Mouse (Mus musculus) testis, postnatal 10 days (tissue): ENCODE data around the gene Hemk1.
"Not testable (repeated sequence)": the region's sequence is repeated elsewhere in the genome, so short reads cannot be mapped to it uniquely, and the experiment has no call there.

Experiments used
- DNase-seq: peaks from one replicate; pipeline ENCODE4 v3.0.0; 2021; ENCODE audit warnings: low spot score

Gene Hemk1

DNA sequence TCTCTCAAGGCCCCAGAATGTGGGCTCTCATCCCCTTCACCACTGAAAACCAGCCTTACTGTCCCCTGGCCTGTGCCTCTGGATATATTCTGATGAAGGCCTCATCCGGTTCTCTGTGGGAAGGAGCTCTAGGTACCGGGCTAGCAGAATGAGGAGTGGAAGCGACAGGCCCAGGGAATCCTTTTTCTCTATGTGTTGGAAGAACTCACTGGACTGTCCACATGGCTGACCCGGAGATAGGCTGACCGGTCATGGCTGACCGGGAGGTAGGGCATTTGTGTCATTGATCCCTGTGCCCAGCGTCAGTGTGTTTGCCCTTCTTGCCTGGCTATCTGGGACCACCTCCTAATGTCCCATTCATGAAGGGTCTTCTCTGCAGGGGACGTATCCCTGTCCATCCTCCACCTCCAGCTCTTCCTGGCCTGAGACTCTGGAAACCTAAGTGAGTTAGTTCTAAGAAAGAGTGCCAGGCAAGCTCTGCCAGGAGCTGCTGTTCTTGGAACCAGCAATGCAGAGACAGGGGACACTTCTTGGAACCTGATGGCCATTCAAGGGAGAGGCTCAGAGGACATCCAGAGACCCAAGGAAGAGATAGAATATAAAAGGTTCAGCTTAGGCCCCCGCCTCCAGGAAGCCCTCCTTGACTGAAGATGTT lies 29.7 kb downstream of the Hemk1 start:
- no peak for DNase-seq

DNA sequence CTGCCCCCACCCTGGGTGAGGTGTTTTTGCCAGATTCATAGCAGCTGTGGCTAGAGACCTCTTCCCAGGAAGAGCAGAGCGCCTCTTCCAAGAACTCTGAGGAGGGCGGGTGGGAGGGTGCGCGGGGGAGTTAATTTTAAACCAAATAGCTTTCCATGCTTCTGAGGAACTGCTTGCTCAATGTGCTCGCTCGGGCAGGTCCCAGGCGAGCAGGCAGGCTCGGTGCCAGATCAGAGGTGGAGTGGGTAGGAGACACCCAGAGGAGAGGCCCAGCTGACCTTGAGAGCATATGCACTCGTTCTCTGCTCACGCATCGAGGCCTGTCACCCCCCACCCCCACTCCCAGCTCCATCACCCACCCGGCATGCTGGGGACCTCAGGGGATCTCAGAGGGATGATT lies 30.3 kb downstream of the Hemk1 start:
- DNase-seq = peak; percentile 92

GRCm38 (mm10) chr9:107307099-107307872 lies 30.9 kb downstream of the Hemk1 start:
- peak; percentile 37 for DNase-seq

DNA sequence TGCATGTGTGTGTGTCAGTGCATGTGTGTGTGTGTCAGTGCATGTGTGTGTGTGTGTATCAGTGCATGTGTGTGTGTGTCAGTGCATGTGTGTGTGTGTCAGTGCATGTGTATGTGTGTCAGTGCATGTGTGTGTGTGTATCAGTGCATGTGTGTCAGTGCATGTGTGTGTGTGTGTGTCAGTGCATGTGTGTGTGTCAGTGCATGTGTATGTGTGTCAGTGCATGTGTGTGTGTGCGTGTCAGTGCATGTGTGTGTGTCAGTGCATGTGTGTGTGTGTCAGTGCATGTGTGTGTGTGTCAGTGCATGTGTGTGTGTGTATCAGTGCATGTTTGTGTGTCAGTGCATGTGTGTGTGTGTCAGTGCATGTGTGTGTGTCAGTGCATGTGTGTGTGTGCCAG lies 31.5 kb downstream of the Hemk1 start:
- not testable (repeated sequence) for DNase-seq

- peak; percentile 49 for DNase-seq
Observed at GRCm38 (mm10) chr9:107305601-107306542, 32.3 kb downstream of the Hemk1 start.

DNA sequence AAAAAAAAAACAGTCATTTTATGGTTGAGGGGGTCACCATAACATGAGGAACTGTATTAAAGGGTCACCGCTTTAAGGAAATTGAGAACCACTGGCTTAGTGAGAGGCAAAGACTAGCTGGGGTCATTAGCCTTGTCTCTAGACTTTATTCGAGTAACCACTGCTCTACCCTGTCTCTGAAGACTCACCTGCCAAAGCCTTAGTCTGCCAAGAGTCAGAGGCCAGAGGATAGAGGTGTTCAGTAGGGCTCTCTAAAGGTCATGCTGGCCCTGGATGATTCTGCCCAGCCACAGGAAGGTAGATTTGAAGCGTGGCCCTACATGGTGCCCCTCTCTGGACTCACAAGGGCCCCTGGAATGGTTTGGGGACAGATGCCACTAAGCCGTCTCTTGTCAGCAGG lies 33.1 kb downstream of the Hemk1 start:
- DNase-seq = no peak

DNA sequence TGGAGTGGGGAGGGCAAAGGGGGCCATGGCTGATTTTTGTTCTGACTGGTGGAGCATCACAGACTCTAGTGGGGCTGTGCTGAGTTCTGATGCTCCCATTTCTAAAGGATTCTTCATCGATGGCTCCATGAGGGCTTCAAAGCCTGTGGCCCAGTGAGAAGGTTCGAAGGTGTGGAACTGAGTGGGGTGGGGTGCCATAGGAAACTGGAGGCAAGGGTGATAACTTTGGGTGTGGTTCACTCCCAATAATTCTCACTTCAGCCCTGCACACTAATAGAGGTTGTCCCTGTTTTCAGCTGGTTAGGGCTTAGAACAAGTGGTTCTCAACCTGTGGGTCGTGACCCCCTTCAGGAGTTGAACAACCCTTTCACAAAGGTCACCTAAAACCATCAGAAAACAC lies 33.8 kb downstream of the Hemk1 start:
- no peak for DNase-seq

- no peak for DNase-seq
Observed at GRCm38 (mm10) chr9:107303900-107304299, 34.2 kb downstream of the Hemk1 start.

DNA sequence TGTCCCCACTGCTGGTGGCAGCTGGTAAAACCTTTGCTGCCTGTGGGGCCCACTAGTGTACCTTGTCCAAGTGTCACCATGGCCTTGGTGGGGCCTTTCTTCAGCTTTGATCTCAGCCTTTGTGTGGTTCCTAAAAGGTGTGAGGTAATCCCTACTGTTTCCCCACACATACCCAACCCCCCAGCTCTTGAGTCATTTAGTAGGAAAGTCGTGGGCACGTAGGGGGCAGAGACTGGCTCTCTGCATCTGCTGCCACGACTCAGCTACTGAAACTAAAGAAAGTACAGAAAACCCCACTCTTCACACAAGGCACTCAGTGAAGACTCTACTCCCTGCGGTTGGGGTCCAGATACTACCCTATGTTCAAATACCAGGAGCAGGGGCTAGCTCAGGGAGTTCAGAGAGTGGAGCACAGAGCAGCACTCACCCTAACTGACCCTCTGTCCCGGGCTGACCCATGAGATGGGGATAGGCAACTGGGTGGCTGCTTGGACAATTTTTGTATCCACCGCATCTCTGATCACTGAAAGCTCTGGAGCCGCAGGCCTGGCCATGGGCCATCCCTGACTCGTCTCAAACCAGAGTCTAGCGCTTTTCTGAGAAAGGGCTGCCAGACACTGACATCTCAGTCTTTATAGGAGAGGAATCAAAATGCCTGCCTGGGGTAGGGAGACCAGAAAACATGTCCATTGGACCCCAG lies 34.9 kb downstream of the Hemk1 start:
- no peak for DNase-seq

DNA sequence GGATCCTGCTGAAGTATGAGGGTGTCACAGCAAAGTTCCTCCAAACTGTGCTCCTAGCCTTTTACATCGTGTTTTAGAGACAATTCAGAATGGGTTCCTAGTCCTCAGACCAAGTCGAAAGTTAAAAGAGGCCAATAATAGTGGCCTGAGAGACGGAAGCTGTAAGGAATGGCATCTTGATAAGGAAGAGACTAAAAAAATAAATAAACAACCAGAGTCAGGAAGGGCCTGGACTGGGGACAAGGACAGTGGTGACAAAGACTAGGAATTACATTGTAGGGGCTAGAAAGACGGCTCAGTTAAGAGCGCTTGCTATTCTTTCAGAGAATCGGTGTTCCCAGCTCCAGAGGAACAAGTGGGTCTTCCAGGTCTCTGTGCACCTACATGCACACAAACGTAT lies 35.6 kb downstream of the Hemk1 start:
- DNase-seq = no peak

DNA sequence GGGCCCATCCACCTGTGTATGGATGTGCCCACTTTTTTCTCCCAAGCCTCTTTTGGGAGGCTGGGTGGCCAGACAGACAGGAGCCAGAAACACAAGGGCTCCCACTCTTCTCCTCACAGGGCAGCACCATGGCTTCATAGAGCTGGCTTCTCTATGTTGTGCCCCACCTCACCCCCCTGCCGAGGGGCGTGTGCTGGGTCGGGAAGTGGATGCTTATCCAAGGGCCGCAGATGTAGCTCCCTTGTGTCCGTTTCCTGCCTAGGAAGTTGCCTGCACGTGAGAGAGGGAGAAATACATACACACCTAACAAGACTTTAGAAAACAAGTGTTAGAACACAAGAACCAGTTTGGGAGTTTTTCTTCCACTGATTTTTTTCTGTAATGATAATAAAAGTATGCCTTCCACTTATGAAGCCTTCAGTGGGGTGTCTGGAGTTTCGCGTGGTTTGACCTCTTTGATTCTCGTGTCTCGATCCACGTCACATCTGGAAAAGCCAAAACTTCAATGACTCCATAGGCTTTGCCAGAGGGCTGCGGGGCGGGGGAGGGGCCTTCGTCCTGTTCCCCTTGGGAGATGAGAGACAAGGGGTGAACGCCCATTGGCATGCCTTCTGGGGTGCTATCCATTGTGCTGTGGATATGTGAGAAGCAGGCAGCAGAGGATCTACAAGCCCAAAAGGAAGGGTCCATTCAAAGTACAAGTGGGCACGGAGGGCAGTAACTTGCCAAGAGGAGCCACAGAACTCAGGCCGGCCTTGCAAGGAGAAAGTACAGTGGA lies 36.4 kb downstream of the Hemk1 start:
- peak; percentile 53 for DNase-seq

DNA sequence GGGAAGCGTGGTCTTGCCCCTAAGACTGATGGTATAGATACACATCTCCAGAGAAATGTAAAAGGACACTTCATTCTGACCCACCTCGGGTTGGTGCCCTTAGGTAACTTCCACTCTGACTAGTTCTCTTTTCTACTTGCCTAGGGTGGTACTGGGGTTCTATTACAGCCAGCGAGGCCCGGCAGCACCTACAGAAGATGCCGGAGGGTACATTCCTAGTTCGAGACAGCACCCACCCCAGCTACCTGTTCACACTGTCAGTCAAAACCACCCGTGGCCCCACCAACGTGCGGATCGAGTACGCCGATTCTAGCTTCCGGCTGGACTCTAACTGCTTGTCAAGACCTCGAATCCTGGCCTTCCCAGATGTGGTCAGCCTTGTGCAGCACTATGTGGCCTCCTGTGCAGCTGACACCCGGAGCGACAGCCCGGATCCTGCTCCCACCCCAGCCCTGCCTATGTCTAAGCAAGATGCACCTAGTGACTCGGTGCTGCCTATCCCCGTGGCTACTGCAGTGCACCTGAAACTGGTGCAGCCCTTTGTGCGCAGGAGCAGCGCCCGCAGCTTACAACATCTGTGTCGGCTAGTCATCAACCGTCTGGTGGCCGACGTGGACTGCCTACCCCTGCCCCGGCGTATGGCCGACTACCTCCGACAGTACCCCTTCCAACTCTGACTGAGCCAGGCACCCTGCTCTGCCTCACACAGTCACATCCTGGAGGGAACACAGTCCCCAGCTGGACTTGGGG lies 37.8 kb downstream of the Hemk1 start:
- peak; percentile 40 for DNase-seq

GRCm38 (mm10) chr9:107299783-107300182 lies 38.4 kb downstream of the Hemk1 start:
- peak; percentile 45 for DNase-seq

GRCm38 (mm10) chr9:107298876-107299275 lies 39.3 kb downstream of the Hemk1 start:
- peak; percentile 44 for DNase-seq

DNA sequence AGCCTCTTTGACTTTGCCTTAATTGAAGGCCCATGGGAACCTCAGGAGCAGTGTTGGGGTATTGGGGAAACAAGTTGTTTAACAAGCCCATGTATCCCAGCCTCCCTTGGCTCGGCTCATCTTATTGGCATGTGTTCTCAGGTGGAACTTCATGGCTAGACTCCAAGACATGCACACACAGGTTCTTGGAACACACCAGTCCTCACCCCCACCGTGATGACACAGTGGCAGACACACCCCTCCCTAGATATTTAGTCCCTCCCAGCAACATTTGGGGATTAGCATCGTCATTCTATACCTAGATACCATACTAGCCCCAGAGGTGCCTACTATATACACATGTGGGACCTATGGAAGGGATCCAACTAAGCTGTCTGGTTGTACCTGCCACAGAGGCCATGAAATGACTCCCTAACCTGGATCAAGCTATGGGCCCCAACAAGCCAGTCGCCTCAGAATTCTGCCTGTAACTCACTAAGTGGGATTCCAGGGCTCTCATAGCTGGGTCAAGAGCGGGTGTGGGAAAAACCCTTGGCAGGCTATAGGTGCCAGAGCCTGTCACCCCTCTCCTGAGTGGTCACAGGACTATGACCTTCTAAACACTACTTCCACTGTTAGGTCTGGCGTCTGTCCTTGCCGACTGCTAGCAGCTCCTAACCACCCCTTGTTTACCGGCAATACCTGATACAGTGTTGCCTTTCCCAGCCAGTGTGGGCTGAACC lies 39.9 kb downstream of the Hemk1 start:
- DNase-seq = peak; percentile 48

GRCm38 (mm10) chr9:107297658-107298057 lies 40.5 kb downstream of the Hemk1 start:
- peak; percentile 38 for DNase-seq

DNA sequence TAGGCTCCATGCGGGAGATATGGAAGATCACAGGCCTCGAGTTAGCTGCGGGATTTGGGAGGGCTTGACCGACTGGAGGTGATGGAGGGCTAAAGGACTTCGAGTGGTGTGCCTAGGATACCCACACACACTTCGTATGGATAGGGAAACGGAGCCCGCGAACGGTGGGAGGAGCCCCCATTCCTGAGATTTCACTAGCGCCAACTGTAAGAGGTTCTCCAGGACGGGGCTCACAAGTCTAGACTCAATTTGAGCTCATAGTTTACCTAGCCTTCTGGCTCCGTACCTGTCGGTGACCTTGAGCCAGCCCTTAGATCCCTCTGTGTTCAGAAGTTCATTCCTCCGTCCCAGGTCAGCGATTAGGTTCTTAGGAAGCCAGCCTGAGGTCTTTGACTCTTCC lies 41.1 kb downstream of the Hemk1 start:
- DNase-seq = peak; percentile 56

DNA sequence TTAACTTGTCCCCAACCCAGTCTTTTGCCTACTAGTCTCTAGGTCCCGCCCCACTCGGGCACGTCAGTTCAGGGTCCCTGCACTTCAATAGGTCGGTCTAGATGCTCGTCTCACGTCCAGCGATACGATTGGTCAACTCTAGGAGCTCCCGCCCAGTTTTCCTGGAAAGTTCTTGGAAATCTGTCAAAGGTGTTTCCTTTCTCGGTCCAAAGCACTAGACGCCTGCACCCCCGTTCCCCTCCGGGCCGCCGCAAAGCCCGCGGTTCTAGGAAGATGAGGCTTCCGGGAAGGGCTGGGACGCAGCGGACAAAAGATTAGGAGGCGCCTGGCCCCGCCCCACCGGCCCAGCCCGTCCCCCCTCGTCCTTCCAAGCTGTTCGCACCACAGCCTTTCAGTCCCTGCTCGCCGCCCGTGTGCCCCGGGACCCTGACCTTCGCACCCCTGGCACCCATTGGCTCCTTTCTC lies 41.6 kb downstream of the Hemk1 start:
- peak; percentile 94 for DNase-seq

DNA sequence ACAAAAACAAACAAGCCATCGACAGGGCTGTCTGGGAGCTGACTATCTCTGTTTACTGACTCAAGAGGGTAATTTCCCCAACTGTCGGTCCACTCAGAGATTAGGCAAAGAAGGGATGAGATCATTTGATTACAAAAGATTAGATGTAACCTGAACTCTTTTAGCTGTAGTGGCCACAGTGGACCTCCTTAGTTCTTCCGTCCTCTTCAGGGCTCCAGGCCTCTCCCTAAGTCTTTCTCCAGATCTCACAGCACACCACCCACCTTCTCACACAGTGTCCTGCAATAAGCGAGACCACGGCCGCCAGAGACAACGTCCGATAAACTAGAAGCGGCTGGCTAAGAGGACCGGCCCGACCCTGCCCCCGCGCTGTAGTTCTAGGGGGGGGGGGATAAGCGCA lies 42.1 kb downstream of the Hemk1 start:
- DNase-seq = no peak

DNA sequence AAGGTAGTCTGAATTCAATTTTAAA lies 42.3 kb downstream of the Hemk1 start, which contains the start of gene Cish:
Gene Cish (plus strand): TSS at position 11 of the 25 bp plus-strand sequence.
- DNase-seq = no peak
